27 mouse cellular contexts compared by ENCODE assay signal in genomic region chr16:24946356-24946755, GRCm38 (mm10).
DNase-seq lines count a peak whose midpoint lies in the region; ATAC-seq and TF ChIP-seq lines count a peak whose summit lies in the region.
"Had no signal": no experiment of that assay in that cellular context is flagged by ENCODE, and none has a peak within 500 bp of the region (broad histone marks: within the 10 kb centered on the region; RNA-seq: fewer than 3 reads in every experiment).

No protein-coding gene starts in this region.

- H3K79me3 ChIP-seq in C2C12 (ENCODE audit: low read depth) = no peaks in the 10 kb centered on the region

- peaks cover 3% of the 10 kb centered on the region for H3K4me1 ChIP-seq in midbrain, embryonic 11.5 days (ENCODE audit: control insufficient read depth, insufficient read depth, low read length)
- H3K4me1 ChIP-seq in midbrain, embryonic 14.5 days (ENCODE audit: control insufficient read depth, insufficient read depth, low read length) = peaks cover 1% of the 10 kb centered on the region; the same call in 1 of the 2 replicates

- no peak for TF ChIP-seq CTCF in C2C12 (IDR thresholded peaks at IDR 0.05; ENCODE audit: control insufficient read depth, insufficient read depth, insufficient read length)

- H3ac ChIP-seq in C2C12 (ENCODE audit: control insufficient read depth, insufficient read length, low read depth) = no peak overlapping the region

- no peaks in the 10 kb centered on the region for H3K9me3 ChIP-seq in midbrain, embryonic 11.5 days (ENCODE audit: control insufficient read depth, low read length)
- no peaks in the 10 kb centered on the region for H3K9me3 ChIP-seq in midbrain, embryonic 14.5 days (ENCODE audit: control insufficient read depth, low read length)
- H3K9me3 ChIP-seq: embryonic facial prominence, embryonic 12.5 days; embryonic facial prominence, embryonic 15.5 days; heart, embryonic 15.5 days; hindbrain, embryonic 10.5 days; hindbrain, embryonic 13.5 days; intestine, embryonic 15.5 days had no signal

- H3K27ac ChIP-seq in midbrain, embryonic 11.5 days (ENCODE audit: low read depth, low read length) = no peak overlapping the region
- no peak overlapping the region for H3K27ac ChIP-seq in midbrain, embryonic 14.5 days (replicated peaks; ENCODE audit: low read depth, low read length)
- H3K27ac ChIP-seq: embryonic facial prominence, embryonic 12.5 days; embryonic facial prominence, embryonic 15.5 days; gastrocnemius, adult 2 months; heart, embryonic 15.5 days; hindbrain, embryonic 10.5 days; hindbrain, embryonic 13.5 days; intestine, embryonic 15.5 days had no signal

- 65% methylated on average over 1 of the region's 1 CpGs for WGBS in midbrain, embryonic 11.5 days
- WGBS in midbrain, embryonic 14.5 days = 71% methylated on average over 1 of the region's 1 CpGs

- H3K27me3 ChIP-seq in midbrain, embryonic 11.5 days (ENCODE audit: control insufficient read depth, insufficient read depth, low read length) = no peaks in the 10 kb centered on the region
- H3K27me3 ChIP-seq in midbrain, embryonic 14.5 days (ENCODE audit: control insufficient read depth, insufficient read depth, low read length) = no peaks in the 10 kb centered on the region
- no peaks in the 10 kb centered on the region for H3K27me3 ChIP-seq in C2C12 (ENCODE audit: control insufficient read depth, insufficient read depth, insufficient read length)
- H3K27me3 ChIP-seq: embryonic facial prominence, embryonic 12.5 days; embryonic facial prominence, embryonic 15.5 days; heart, embryonic 15.5 days; hindbrain, embryonic 13.5 days; intestine, embryonic 15.5 days; Patski had no signal

- H3K9ac ChIP-seq in midbrain, embryonic 11.5 days (ENCODE audit: low read length) = no peak overlapping the region
- no peak overlapping the region for H3K9ac ChIP-seq in midbrain, embryonic 14.5 days (replicated peaks; ENCODE audit: low read length)
- H3K9ac ChIP-seq: embryonic facial prominence, embryonic 12.5 days; embryonic facial prominence, embryonic 15.5 days; forebrain, postnatal 0 days; heart, embryonic 15.5 days; hindbrain, embryonic 13.5 days; intestine, embryonic 15.5 days had no signal

- H3K36me3 ChIP-seq in midbrain, embryonic 11.5 days (ENCODE audit: control insufficient read depth, insufficient read depth, low read length) = no peaks in the 10 kb centered on the region
- H3K36me3 ChIP-seq in midbrain, embryonic 14.5 days (ENCODE audit: control insufficient read depth, insufficient read depth, low read length) = no peaks in the 10 kb centered on the region
- H3K36me3 ChIP-seq in C2C12 (ENCODE audit: control insufficient read depth, insufficient read depth) = no peaks in the 10 kb centered on the region
- H3K36me3 ChIP-seq: embryonic facial prominence, embryonic 12.5 days; embryonic facial prominence, embryonic 15.5 days; heart, embryonic 15.5 days; hindbrain, embryonic 10.5 days; hindbrain, embryonic 13.5 days; intestine, embryonic 15.5 days had no signal

- H3K4me2 ChIP-seq in midbrain, embryonic 11.5 days = no peak overlapping the region
- no peak overlapping the region for H3K4me2 ChIP-seq in midbrain, embryonic 14.5 days (ENCODE audit: low read length)
- H3K4me2 ChIP-seq: embryonic facial prominence, embryonic 12.5 days; embryonic facial prominence, embryonic 15.5 days; heart, embryonic 11.5 days; heart, embryonic 15.5 days; hindbrain, embryonic 13.5 days; intestine, embryonic 15.5 days had no signal

- DNase-seq in midbrain, embryonic 11.5 days (ENCODE audit: low spot score, missing footprints) = peak; percentile 39
- no peak for DNase-seq in midbrain, embryonic 14.5 days
- DNase-seq in thymus, postnatal 36 days = no peak
- no peak for DNase-seq in gastrocnemius, postnatal 25 days
- DNase-seq: adrenal gland, postnatal 14 days; B cell, adult 2 months; cerebellum, adult 11 months; cerebellum, adult 2 months; cerebellum, adult 9-11 months; cerebellum, postnatal 25 days; forebrain, postnatal 0 days; gastrocnemius, adult 2 months; gastrocnemius, postnatal 14 days; heart, postnatal 10 days; heart, postnatal 36 days had no signal

- no peaks in the 10 kb centered on the region for H3K79me2 ChIP-seq in C2C12 (ENCODE audit: control insufficient read depth, insufficient read depth)

- no peak for ATAC-seq in midbrain, embryonic 11.5 days (ENCODE audit: low FRiP score)
- ATAC-seq in midbrain, embryonic 14.5 days (ENCODE audit: low FRiP score, low TSS enrichment) = no peak
- ATAC-seq in granulocyte monocyte progenitor cell, adult 5-6 weeks (replicated peaks; ENCODE audit: poor library complexity, severe bottlenecking) = peak; percentile 42
- ATAC-seq: forebrain, embryonic 14.5 days; forebrain, postnatal 0 days; hindbrain, embryonic 16.5 days; intestine, embryonic 15.5 days; Patski had no signal

- H3K4me3 ChIP-seq in midbrain, embryonic 11.5 days (ENCODE audit: low read depth, low read length) = no peak overlapping the region
- H3K4me3 ChIP-seq in midbrain, embryonic 14.5 days (replicated peaks; ENCODE audit: low read depth, low read length) = no peak overlapping the region
- H3K4me3 ChIP-seq in C2C12 (ENCODE audit: insufficient read depth, poor library complexity, severe bottlenecking) = no peak overlapping the region
- H3K4me3 ChIP-seq: embryonic facial prominence, embryonic 12.5 days; embryonic facial prominence, embryonic 15.5 days; gastrocnemius, adult 2 months; heart, embryonic 15.5 days; hindbrain, embryonic 10.5 days; hindbrain, embryonic 13.5 days; intestine, embryonic 15.5 days had no signal

TF ChIP-seq in C2C12, 6 proteins besides CTCF, POLR2A, EP300 and RAD21:
- TF ChIP-seq CEBPB (IDR thresholded peaks at IDR 0.05; ENCODE audit: low read depth) (peak; percentile 35), MYOD1 (IDR thresholded peaks at IDR 0.05; ENCODE audit: control insufficient read depth, insufficient read length, low read depth) (no peak)
TF ChIP-seq in C2C12: peak in this region for 1.
